ENCODE assay signal across 9 mouse cellular contexts in genomic region chr16:4655764-4656570, GRCm38 (mm10). TPM values are rescaled to one million over a fixed set of nuclear protein-coding genes. Genes with fewer than 3 reads are reported as not detected.
DNase-seq lines count a peak whose midpoint lies in the region; ATAC-seq lines count a peak whose summit lies in the region.
"Had no signal": no experiment of that assay in that cellular context is flagged by ENCODE, and none has a peak within 500 bp of the region (broad histone marks: within the 10 kb centered on the region; RNA-seq: fewer than 3 reads in every experiment).

No protein-coding gene starts in this region.

- DNase-seq in kidney, adult 18-20 months, result peak; percentile 25
- DNase-seq in kidney, adult 9 months, result no peak
- DNase-seq in ZHBTc4 (ENCODE audit: low read depth, low spot score), result peak; percentile 43
- peak; percentile 44 for DNase-seq in lung, postnatal 10 days
- no peak for DNase-seq in layer of hippocampus, adult 9-10 months (ENCODE audit: low spot score)
- DNase-seq in frontal cortex, postnatal 10 days (ENCODE audit: low spot score in 2 of 2), result no peak
- no peak for DNase-seq in left cerebral cortex, postnatal 25 days (ENCODE audit: low spot score in 2 of 2)

- WGBS in heart, embryonic 14.5 days, result 13% methylated on average over 11 of the region's 11 CpGs

- no peaks in the 10 kb centered on the region for H3K9me3 ChIP-seq in heart, embryonic 14.5 days (ENCODE audit: control insufficient read depth, low read length)
- H3K9me3 ChIP-seq: megakaryocyte, embryonic 14.5 days had no signal

- peak overlapping the region; percentile 60 for H3K9ac ChIP-seq in heart, embryonic 14.5 days (ENCODE audit: low read length)

- no peaks in the 10 kb centered on the region for H3K27me3 ChIP-seq in heart, embryonic 14.5 days (ENCODE audit: control insufficient read depth, insufficient read depth, low read length)
- H3K27me3 ChIP-seq: megakaryocyte, embryonic 14.5 days had no signal

- peaks cover 30% of the 10 kb centered on the region for H3K36me3 ChIP-seq in heart, embryonic 14.5 days (ENCODE audit: control insufficient read depth, insufficient read depth, low read length)

- peaks cover 50 to 71% of the 10 kb centered on the region in 2 experiments for H3K4me1 ChIP-seq in heart, embryonic 14.5 days (ENCODE audit: control insufficient read depth in 2 of 2, insufficient read depth in 2 of 2, low read length in 2 of 2)

- peak overlapping the region; percentile 40 for H3K4me2 ChIP-seq in heart, embryonic 14.5 days (ENCODE audit: low read length)

- H3K4me3 ChIP-seq in heart, embryonic 14.5 days (ENCODE audit: control insufficient read depth in 1 of 2, insufficient read depth in 1 of 2, low read depth in 1 of 2, low read length in 2 of 2), result no peak overlapping the region
- H3K4me3 ChIP-seq: megakaryocyte, embryonic 14.5 days had no signal

- no peak for ATAC-seq in heart, embryonic 14.5 days (ENCODE audit: insufficient number of reproducible peaks, insufficient read depth, low FRiP score, low read depth)

- peak overlapping the region; percentile 76 to 89 for H3K27ac ChIP-seq in heart, embryonic 14.5 days (replicated peaks in 1 of 2; ENCODE audit: control insufficient read depth in 1 of 2, insufficient read depth in 1 of 2, low read depth in 2 of 2, low read length in 2 of 2)

- intact Hi-C loops in left cerebral cortex, postnatal 25 days (cut with DNase I), result no loop called here

RNA-seq across cellular contexts. Expression of gene Dnaja3, which starts 16.2 kb away (rescaled TPM):
- polyA plus RNA-seq in heart, embryonic 14.5 days (2014; fragmentation: Nextera tagmentation; extraction: Ambion mirVana), result 68.9 and 70.3 TPM in 2 replicates
- total RNA-seq in left cerebral cortex, postnatal 25 days (2021), result 10 to 100 TPM; 62.2 to 63.3 TPM

RNA-seq across cellular contexts. Expression of gene Vasn, which starts 16.2 kb away (rescaled TPM):
- 11.9 and 12.8 TPM in 2 replicates for polyA plus RNA-seq in heart, embryonic 14.5 days (2014; fragmentation: Nextera tagmentation; extraction: Ambion mirVana)
- 1 to 10 TPM; 7.5 to 9.9 TPM for total RNA-seq in left cerebral cortex, postnatal 25 days (2021)

RNA-seq across cellular contexts. Expression of gene Coro7, which starts 23.6 kb away (rescaled TPM):
- 11.9 TPM in 2 replicates for polyA plus RNA-seq in heart, embryonic 14.5 days (2014; fragmentation: Nextera tagmentation; extraction: Ambion mirVana)
- 10 to 100 TPM; 82.0 to 92.7 TPM for total RNA-seq in left cerebral cortex, postnatal 25 days (2021)

RNA-seq across cellular contexts. Expression of gene Pam16, which starts 31.2 kb away (rescaled TPM):
- polyA plus RNA-seq in heart, embryonic 14.5 days (2014; fragmentation: Nextera tagmentation; extraction: Ambion mirVana), result 157 and 165 TPM in 2 replicates
- total RNA-seq in left cerebral cortex, postnatal 25 days (2021), result 10 to 100 TPM; 67.5 to 92.8 TPM

Comparison
In these comparisons a context has a peak if more than half of its experiments do, and no peak if none do; other contexts are left out.
1. DNase-seq: peak in kidney, adult 18-20 months (single experiment), ZHBTc4 (single experiment) and lung, postnatal 10 days (single experiment); none in kidney, adult 9 months (single experiment), layer of hippocampus, adult 9-10 months (single experiment), frontal cortex, postnatal 10 days (0 of 2) and left cerebral cortex, postnatal 25 days (0 of 2).